Mouse (Mus musculus) thymus, adult 2 months (tissue): ENCODE results near the gene Inpp5f.
"Not testable (repeated sequence)": the region's sequence is repeated elsewhere in the genome, so short reads cannot be mapped to it uniquely, and the experiment has no call there.

Experiments used
- CTCF ChIP-seq: fragments of 200-500 bp; IDR thresholded peaks from 2 replicates; pipeline ENCODE4 v1.5.1; 2012; ENCODE audit warnings: mild to moderate bottlenecking, control low read depth, low read length, moderate library complexity, borderline replicate concordance; ENCODE audit not compliant: control insufficient read depth, poor library complexity, insufficient read depth; ENCODE audit errors: extremely low read depth
- POLR2A ChIP-seq: fragments of 200-500 bp; IDR thresholded peaks from 2 replicates; pipeline ENCODE4 v1.6.1; 2012; ENCODE audit warnings: mild to moderate bottlenecking, low read length, control low read depth, moderate library complexity; ENCODE audit not compliant: control insufficient read depth, poor library complexity, insufficient read depth; ENCODE audit errors: extremely low read depth

DNA sequence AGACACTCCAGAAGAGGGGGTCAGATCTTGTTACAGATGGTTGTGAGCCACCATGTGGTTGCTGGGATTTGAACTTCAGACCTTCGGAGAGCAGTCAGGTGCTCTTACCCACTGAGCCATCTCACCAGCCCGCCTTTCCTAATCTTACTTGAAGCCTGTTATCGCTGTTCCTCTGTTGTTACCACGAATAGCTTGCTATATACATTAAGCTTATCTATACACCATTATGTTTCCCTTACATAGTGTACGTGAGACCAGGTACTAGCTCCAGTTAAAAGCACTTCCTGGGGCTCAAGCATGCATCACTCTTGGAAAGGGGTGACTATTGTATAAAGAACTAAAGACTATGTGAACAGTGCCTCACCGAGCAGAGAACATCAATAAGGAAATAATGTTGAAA lies 88.8 kb downstream of the Inpp5f start:
- not testable (repeated sequence) for TF ChIP-seq CTCF, POLR2A
